Mouse (Mus musculus): ENCODE measurements around the gene Nyap2. TPM values are rescaled to one million over a fixed set of nuclear protein-coding genes. Genes with fewer than 3 reads are reported as not detected.

Nyap2 gene
- polyA plus RNA-seq, 1 experiment from 2014 or later = 0.19 TPM

GRCm38 (mm10) chr1:81076259-81076658, 491 bp upstream of the Nyap2 start:
- 69% methylated on average over 9 of the region's 9 CpGs for WGBS
- Histone ChIP-seq H3K36me3 (ENCODE audit: control insufficient read depth, insufficient read depth, low read length) (no peaks in the 10 kb centered on the region), H3K4me1 (replicated peaks; ENCODE audit: control insufficient read depth, insufficient read depth) (no peaks in the 10 kb centered on the region), H3K4me2 (replicated peaks; ENCODE audit: low read depth) (no peak overlapping the region), H3K4me3 (ENCODE audit: low read depth, low read length) (no peak overlapping the region), H3K27me3 (ENCODE audit: control insufficient read depth, insufficient read depth, low read length) (no peaks in the 10 kb centered on the region), H3K9ac (ENCODE audit: low read length) (no peak overlapping the region), H3K27ac (replicated peaks) (no peak overlapping the region), H3K9me3 (ENCODE audit: control insufficient read depth, low read length) (no peaks in the 10 kb centered on the region)
- no peak for DNase-seq (ENCODE audit: low spot score)
- TF ChIP-seq EP300 (optimal IDR thresholded peaks at IDR 0.05) (no peak), CTCF (IDR thresholded peaks at IDR 0.05; ENCODE audit: low read depth) (no peak)
- ATAC-seq (ENCODE audit: low FRiP score, low TSS enrichment) = no peak

DNA sequence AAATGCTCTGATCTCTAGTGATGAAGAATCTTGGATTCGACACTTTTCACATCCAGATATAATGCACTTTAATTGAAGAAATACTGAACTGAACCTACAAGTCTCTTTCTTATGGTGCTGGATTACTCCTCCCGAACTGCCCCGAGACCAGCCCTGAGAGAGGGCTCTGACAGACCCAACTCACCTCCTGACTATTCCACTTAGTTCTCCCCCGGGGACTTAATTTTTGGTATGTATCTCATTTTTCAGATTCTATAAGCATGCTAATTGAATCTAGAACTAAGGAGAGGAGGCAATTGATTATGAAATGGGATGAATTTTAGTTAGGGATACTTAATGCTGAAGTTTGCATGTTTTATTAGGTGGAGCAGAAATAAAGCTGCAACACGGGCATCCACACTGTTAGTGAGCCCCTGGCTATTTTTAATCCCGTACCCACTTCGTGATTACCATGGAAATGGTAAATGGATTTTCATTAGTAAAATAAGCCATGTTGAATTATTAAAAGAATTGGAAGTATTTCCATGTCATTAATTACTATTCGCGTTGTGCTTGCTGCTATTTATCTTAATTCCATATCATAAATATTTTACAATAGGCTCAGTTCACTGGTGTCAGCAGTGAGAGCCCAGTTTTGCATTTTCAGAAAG, 1.0 kb downstream of the Nyap2 start:
- WGBS = 78% methylated on average over 9 of the region's 9 CpGs
- no peaks in the 10 kb centered on the region for H3K9me3 ChIP-seq (ENCODE audit: control insufficient read depth, low read length)
- TF ChIP-seq CTCF (IDR thresholded peaks at IDR 0.05; ENCODE audit: low read depth) = no peak
- TF ChIP-seq EP300 (optimal IDR thresholded peaks at IDR 0.05) = no peak

GRCm38 (mm10) chr1:81087485-81087884, 10.7 kb downstream of the Nyap2 start:
- Histone ChIP-seq H3K27ac (replicated peaks) (no peak overlapping the region), H3K27me3 (ENCODE audit: control insufficient read depth, insufficient read depth, low read length) (no peaks in the 10 kb centered on the region), H3K9ac (ENCODE audit: low read length) (no peak overlapping the region), H3K4me3 (ENCODE audit: low read depth, low read length) (no peak overlapping the region), H3K4me1 (replicated peaks; ENCODE audit: control insufficient read depth, insufficient read depth) (no peaks in the 10 kb centered on the region), H3K36me3 (ENCODE audit: control insufficient read depth, insufficient read depth, low read length) (no peaks in the 10 kb centered on the region), H3K4me2 (replicated peaks; ENCODE audit: low read depth) (no peak overlapping the region), H3K9me3 (ENCODE audit: control insufficient read depth, low read length) (no peaks in the 10 kb centered on the region)
- WGBS = 69% methylated on average over 5 of the region's 5 CpGs
- ATAC-seq (ENCODE audit: low FRiP score, low TSS enrichment) (no peak), DNase-seq (ENCODE audit: low spot score) (no peak)
- TF ChIP-seq CTCF (IDR thresholded peaks at IDR 0.05; ENCODE audit: low read depth) = no peak

More for the DNA sequence above, 1.0 kb downstream of the Nyap2 start:
- Histone ChIP-seq H3K27me3 (ENCODE audit: control insufficient read depth, insufficient read depth, low read length) (no peaks in the 10 kb centered on the region), H3K4me3 (ENCODE audit: low read depth, low read length) (no peak overlapping the region), H3K27ac (replicated peaks) (no peak overlapping the region), H3K9ac (ENCODE audit: low read length) (no peak overlapping the region), H3K4me1 (replicated peaks; ENCODE audit: control insufficient read depth, insufficient read depth) (no peaks in the 10 kb centered on the region), H3K36me3 (ENCODE audit: control insufficient read depth, insufficient read depth, low read length) (no peaks in the 10 kb centered on the region), H3K4me2 (replicated peaks; ENCODE audit: low read depth) (no peak overlapping the region)
- ATAC-seq (ENCODE audit: low FRiP score, low TSS enrichment) (no peak), DNase-seq (ENCODE audit: low spot score) (no peak)

- 82% methylated on average over 1 of the region's 1 CpGs for WGBS
- ATAC-seq (ENCODE audit: low FRiP score, low TSS enrichment) = no peak
- no peak overlapping the region for H3K4me3 ChIP-seq (ENCODE audit: low read depth, low read length)
Observed at GRCm38 (mm10) chr1:81090400-81090799, 13.7 kb downstream of the Nyap2 start.

DNA sequence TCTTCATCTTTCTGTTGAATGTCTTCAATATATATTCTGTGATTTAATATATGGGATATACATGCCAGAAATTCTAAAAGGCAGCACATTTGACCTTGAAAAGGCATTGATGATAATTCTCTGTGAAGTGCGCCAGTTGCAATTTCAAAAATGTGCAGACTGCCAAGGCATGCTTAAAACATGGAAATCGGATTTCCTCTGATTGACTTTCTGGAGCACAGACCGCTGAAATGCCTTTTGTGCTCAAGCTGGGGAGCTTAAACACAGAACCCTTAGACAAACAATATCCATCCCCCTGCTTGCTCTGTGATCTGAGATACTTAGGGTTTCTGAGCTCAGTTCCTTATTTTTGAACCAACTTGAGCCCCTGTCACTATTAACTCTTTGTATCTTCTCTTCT, 14.2 kb downstream of the Nyap2 start:
- DNase-seq (ENCODE audit: low spot score) = no peak
- 38% methylated on average over 3 of the region's 3 CpGs for WGBS
- Histone ChIP-seq H3K27me3 (ENCODE audit: control insufficient read depth, insufficient read depth, low read length) (no peaks in the 10 kb centered on the region), H3K27ac (replicated peaks) (no peak overlapping the region), H3K4me3 (ENCODE audit: low read depth, low read length) (no peak overlapping the region), H3K36me3 (ENCODE audit: control insufficient read depth, insufficient read depth, low read length) (no peaks in the 10 kb centered on the region), H3K9ac (ENCODE audit: low read length) (no peak overlapping the region), H3K4me1 (replicated peaks; ENCODE audit: control insufficient read depth, insufficient read depth) (no peaks in the 10 kb centered on the region), H3K9me3 (ENCODE audit: control insufficient read depth, low read length) (no peaks in the 10 kb centered on the region), H3K4me2 (replicated peaks; ENCODE audit: low read depth) (no peak overlapping the region)
- TF ChIP-seq CTCF (IDR thresholded peaks at IDR 0.05; ENCODE audit: low read depth) = no peak
- TF ChIP-seq EP300 (optimal IDR thresholded peaks at IDR 0.05) = no peak
- no peak for ATAC-seq (ENCODE audit: low FRiP score, low TSS enrichment)

More at GRCm38 (mm10) chr1:81090400-81090799, 13.7 kb downstream of the Nyap2 start:
- no peaks in the 10 kb centered on the region for H3K27me3 ChIP-seq (ENCODE audit: control insufficient read depth, insufficient read depth, low read length)
- no peak overlapping the region for H3K9ac ChIP-seq (ENCODE audit: low read length)
- no peaks in the 10 kb centered on the region for H3K9me3 ChIP-seq (ENCODE audit: control insufficient read depth, low read length)
- DNase-seq (ENCODE audit: low spot score) = no peak
- TF ChIP-seq EP300 (optimal IDR thresholded peaks at IDR 0.05) (no peak), CTCF (IDR thresholded peaks at IDR 0.05; ENCODE audit: low read depth) (no peak)
- H3K36me3 ChIP-seq (ENCODE audit: control insufficient read depth, insufficient read depth, low read length) = no peaks in the 10 kb centered on the region
- no peak overlapping the region for H3K4me2 ChIP-seq (replicated peaks; ENCODE audit: low read depth)
- no peaks in the 10 kb centered on the region for H3K4me1 ChIP-seq (replicated peaks; ENCODE audit: control insufficient read depth, insufficient read depth)
- no peak overlapping the region for H3K27ac ChIP-seq (replicated peaks)

DNA sequence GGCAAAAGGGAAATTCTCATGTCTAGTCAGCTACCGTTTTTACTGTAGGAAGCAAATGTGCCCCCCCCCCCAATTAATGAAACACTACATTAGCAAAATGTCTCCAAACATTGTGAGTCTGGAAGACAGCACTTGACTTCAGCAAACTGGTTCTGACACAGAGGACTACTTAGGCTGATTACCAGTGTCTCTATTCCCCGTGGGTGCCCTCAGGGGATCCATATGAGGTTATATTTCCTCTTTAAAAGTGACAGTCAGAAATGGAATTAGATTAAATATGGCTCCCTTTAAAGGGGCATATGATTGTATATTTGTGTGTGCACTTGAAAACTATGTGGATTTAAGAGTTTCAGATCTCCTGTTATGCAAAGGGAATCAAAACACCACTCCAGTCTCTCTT, 15.3 kb downstream of the Nyap2 start:
- Histone ChIP-seq H3K27ac (replicated peaks) (no peak overlapping the region), H3K9ac (ENCODE audit: low read length) (no peak overlapping the region), H3K9me3 (ENCODE audit: control insufficient read depth, low read length) (no peaks in the 10 kb centered on the region), H3K36me3 (ENCODE audit: control insufficient read depth, insufficient read depth, low read length) (no peaks in the 10 kb centered on the region), H3K4me2 (replicated peaks; ENCODE audit: low read depth) (no peak overlapping the region), H3K4me3 (ENCODE audit: low read depth, low read length) (no peak overlapping the region), H3K27me3 (ENCODE audit: control insufficient read depth, insufficient read depth, low read length) (no peaks in the 10 kb centered on the region), H3K4me1 (replicated peaks; ENCODE audit: control insufficient read depth, insufficient read depth) (no peaks in the 10 kb centered on the region)
- no peak for ATAC-seq (ENCODE audit: low FRiP score, low TSS enrichment)
- TF ChIP-seq CTCF (IDR thresholded peaks at IDR 0.05; ENCODE audit: low read depth) (no peak), EP300 (optimal IDR thresholded peaks at IDR 0.05) (no peak)
- WGBS = 79% methylated on average over 2 of the region's 2 CpGs
- DNase-seq (ENCODE audit: low spot score) = no peak

All from stomach, postnatal 0 days (tissue).